Mouse (Mus musculus) forebrain, embryonic 11.5 days (tissue): ENCODE results near the gene Tjp3. TPM values are rescaled to one million over a fixed set of nuclear protein-coding genes. Genes with fewer than 3 reads are reported as not detected.
A peak's percentile ranks its signal among the peaks of the same experiment; 100 is the strongest.

Source experiments
- ATAC-seq: fragments of 200-750 bp; cut with Nextera tagmentation; replicated peaks from 2 replicates; pipeline ENCODE4 v1.8.0; 2017; ENCODE audit warnings: moderate TSS enrichment; ENCODE audit not compliant: low FRiP score
- DNase-seq: peaks from one replicate; pipeline ENCODE4 v3.0.0-alpha.2; 2017; ENCODE audit warnings: low spot score
- H3K27ac ChIP-seq: fragments of 300-500 bp; sonication (generic); 2 replicates; pipeline ENCODE4 v1.5.1; 2014; ENCODE audit warnings: low read depth, low read length
- H3K27me3 ChIP-seq: fragments of 300-500 bp; sonication (generic); 2 replicates; pipeline ENCODE4 v1.6.1; 2014; ENCODE audit warnings: mild to moderate bottlenecking, low read length, mixed read lengths; ENCODE audit not compliant: control insufficient read depth, insufficient read depth
- H3K36me3 ChIP-seq: fragments of 300-500 bp; sonication (generic); 2 replicates; pipeline ENCODE4 v1.6.1; 2014; ENCODE audit warnings: mild to moderate bottlenecking, low read length, moderate library complexity, mixed read lengths; ENCODE audit not compliant: control insufficient read depth, insufficient read depth
- H3K4me1 ChIP-seq: fragments of 300-500 bp; sonication (generic); replicated peaks from 2 replicates; pipeline ENCODE4 v1.6.1; 2014; ENCODE audit warnings: low read length, mixed read lengths; ENCODE audit not compliant: control insufficient read depth, insufficient read depth
- H3K4me2 ChIP-seq: fragments of 300-500 bp; sonication (generic); 2 replicates; pipeline ENCODE4 v1.6.1; 2014; ENCODE audit warnings: low read depth, mild to moderate bottlenecking, low read length, moderate library complexity, mixed read lengths; ENCODE audit not compliant: severe bottlenecking
- H3K4me3 ChIP-seq: fragments of 300-500 bp; sonication (generic); 2 replicates; pipeline ENCODE4 v1.5.1; 2014; ENCODE audit warnings: low read depth, low read length
- H3K9ac ChIP-seq: fragments of 300-500 bp; sonication (generic); 2 replicates; pipeline ENCODE4 v1.6.1; 2014; ENCODE audit warnings: low read length
- H3K9me3 ChIP-seq: fragments of 300-500 bp; sonication (generic); 2 replicates; pipeline ENCODE4 v1.6.1; 2016; ENCODE audit warnings: low read length, mixed read lengths; ENCODE audit not compliant: control insufficient read depth
- WGBS: fragments of 180-500 bp; shearing (Covaris S2); extraction: QIAGEN DNeasy Blood & Tissue Kit; methylation state at CpG from one replicate; pipeline ENCODE4 v1.1.7; 2014; 5-methylcytosine and 5-hydroxymethylcytosine counted together
- polyA plus RNA-seq: library from polyadenylated mRNA; unstranded; fragments of >200 nt; fragmentation: Nextera tagmentation; extraction: Ambion mirVana; gene quantifications from 2 replicates; pipeline ENCODE4 v1.2.1, GENCODE M21; 2014

Gene Tjp3
- polyA plus RNA-seq, 1 experiment from 2014 or later = 11.9 TPM

- Histone ChIP-seq H3K9me3 (no peaks in the 10 kb centered on the region), H3K27ac (no peak overlapping the region), H3K4me1 (no peaks in the 10 kb centered on the region; the same call in 1 of the 2 replicates), H3K4me2 (no peak overlapping the region), H3K27me3 (no peaks in the 10 kb centered on the region), H3K9ac (no peak overlapping the region), H3K36me3 (peaks cover 13% of the 10 kb centered on the region), H3K4me3 (no peak overlapping the region)
- 83% methylated on average over 7 of the region's 7 CpGs for WGBS
- ATAC-seq = no peak
- DNase-seq = no peak
Observed at GRCm38 (mm10) chr10:81303761-81304160, 12.4 kb upstream of the Tjp3 start.

DNA sequence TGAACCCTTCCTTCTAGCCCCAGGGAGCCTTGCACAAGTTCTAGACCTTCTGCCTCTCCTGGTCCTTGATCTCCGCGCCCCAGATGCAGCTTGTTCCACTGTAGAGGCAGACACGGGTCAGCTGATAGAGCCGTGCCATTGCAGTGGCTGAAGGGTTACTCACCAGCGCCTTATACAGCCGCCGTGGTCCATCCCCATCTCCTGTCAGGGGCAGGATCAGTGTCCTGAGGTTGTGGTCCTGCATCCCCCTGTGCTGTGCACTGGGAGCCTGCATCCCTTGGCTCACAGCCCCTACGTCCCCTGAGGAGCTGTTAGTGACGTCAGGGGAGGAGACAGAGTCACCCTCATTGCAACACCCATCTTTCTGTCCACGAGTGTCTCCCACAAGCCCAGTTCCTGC, 11.9 kb upstream of the Tjp3 start:
- no peak for DNase-seq
- 78% methylated on average over 10 of the region's 10 CpGs for WGBS
- Histone ChIP-seq H3K36me3 (peaks cover 13% of the 10 kb centered on the region), H3K9me3 (no peaks in the 10 kb centered on the region), H3K27ac (no peak overlapping the region), H3K4me3 (no peak overlapping the region), H3K4me2 (no peak overlapping the region), H3K27me3 (no peaks in the 10 kb centered on the region), H3K4me1 (no peaks in the 10 kb centered on the region; the same call in 1 of the 2 replicates), H3K9ac (no peak overlapping the region)
- ATAC-seq = no peak

- H3K4me3 ChIP-seq = no peak overlapping the region
- H3K4me2 ChIP-seq = no peak overlapping the region
Observed at GRCm38 (mm10) chr10:81302781-81303218, 11.4 kb upstream of the Tjp3 start.

DNA sequence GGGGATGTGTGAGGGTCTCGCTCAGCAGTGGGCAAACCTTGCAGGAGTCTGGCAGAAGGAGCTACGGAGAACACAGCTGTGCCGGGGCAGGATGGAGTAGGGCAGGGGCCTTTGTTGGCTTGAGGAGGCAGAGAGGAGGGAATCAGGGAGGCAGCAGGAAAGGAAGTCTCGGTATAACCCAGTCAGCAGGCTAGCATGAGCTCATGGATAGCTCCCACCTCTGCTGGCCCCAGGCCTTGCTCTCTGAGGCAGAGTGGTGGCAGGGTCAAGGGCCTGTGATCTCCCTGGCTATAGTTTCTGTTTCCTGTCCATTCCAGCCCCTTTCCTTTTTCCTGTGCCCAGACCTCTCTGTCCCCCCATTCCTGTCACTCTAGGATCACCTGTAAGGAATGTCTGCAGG, 10.9 kb upstream of the Tjp3 start:
- no peak overlapping the region for H3K4me3 ChIP-seq
- H3K36me3 ChIP-seq = peaks cover 5% of the 10 kb centered on the region; the same call in 1 of the 2 replicates
- H3K4me2 ChIP-seq = no peak overlapping the region
- H3K9ac ChIP-seq = 0 out of 2 replicates have a peak overlapping the region, but pooled peaks have one; percentile 6
- WGBS = 76% methylated on average over 4 of the region's 4 CpGs
- H3K27ac ChIP-seq = no peak overlapping the region
- no peaks in the 10 kb centered on the region for H3K9me3 ChIP-seq
- ATAC-seq = no peak
- H3K4me1 ChIP-seq = peaks cover under 1% of the 10 kb centered on the region; the same call in 1 of the 2 replicates
- DNase-seq = no peak
- no peaks in the 10 kb centered on the region for H3K27me3 ChIP-seq

More at GRCm38 (mm10) chr10:81302781-81303218, 11.4 kb upstream of the Tjp3 start:
- ATAC-seq = no peak
- peaks cover 8% of the 10 kb centered on the region; the same call in 1 of the 2 replicates for H3K36me3 ChIP-seq
- no peaks in the 10 kb centered on the region; the same call in 1 of the 2 replicates for H3K4me1 ChIP-seq
- no peak overlapping the region for H3K9ac ChIP-seq
- 82% methylated on average over 14 of the region's 14 CpGs for WGBS
- no peak overlapping the region for H3K27ac ChIP-seq
- DNase-seq = no peak
- no peaks in the 10 kb centered on the region for H3K9me3 ChIP-seq
- H3K27me3 ChIP-seq = no peaks in the 10 kb centered on the region

GRCm38 (mm10) chr10:81301321-81301720, 9.9 kb upstream of the Tjp3 start:
- 85% methylated on average over 9 of the region's 9 CpGs for WGBS
- peaks cover 2% of the 10 kb centered on the region; the same call in 1 of the 2 replicates for H3K4me1 ChIP-seq

GRCm38 (mm10) chr10:81300352-81300907, 9.0 kb upstream of the Tjp3 start:
- Histone ChIP-seq H3K4me1 (peaks cover 2% of the 10 kb centered on the region; the same call in 1 of the 2 replicates), H3K9ac (no peak overlapping the region), H3K4me2 (no peak overlapping the region), H3K4me3 (no peak overlapping the region), H3K36me3 (no peaks in the 10 kb centered on the region), H3K9me3 (no peaks in the 10 kb centered on the region), H3K27me3 (no peaks in the 10 kb centered on the region), H3K27ac (no peak overlapping the region)
- DNase-seq = no peak
- WGBS = 86% methylated on average over 9 of the region's 9 CpGs
- no peak for ATAC-seq

More at GRCm38 (mm10) chr10:81301321-81301720, 9.9 kb upstream of the Tjp3 start:
- Histone ChIP-seq H3K27ac (no peak overlapping the region), H3K9me3 (no peaks in the 10 kb centered on the region), H3K4me3 (no peak overlapping the region), H3K9ac (no peak overlapping the region), H3K27me3 (no peaks in the 10 kb centered on the region), H3K36me3 (no peaks in the 10 kb centered on the region), H3K4me2 (no peak overlapping the region)
- DNase-seq (no peak), ATAC-seq (no peak)

DNA sequence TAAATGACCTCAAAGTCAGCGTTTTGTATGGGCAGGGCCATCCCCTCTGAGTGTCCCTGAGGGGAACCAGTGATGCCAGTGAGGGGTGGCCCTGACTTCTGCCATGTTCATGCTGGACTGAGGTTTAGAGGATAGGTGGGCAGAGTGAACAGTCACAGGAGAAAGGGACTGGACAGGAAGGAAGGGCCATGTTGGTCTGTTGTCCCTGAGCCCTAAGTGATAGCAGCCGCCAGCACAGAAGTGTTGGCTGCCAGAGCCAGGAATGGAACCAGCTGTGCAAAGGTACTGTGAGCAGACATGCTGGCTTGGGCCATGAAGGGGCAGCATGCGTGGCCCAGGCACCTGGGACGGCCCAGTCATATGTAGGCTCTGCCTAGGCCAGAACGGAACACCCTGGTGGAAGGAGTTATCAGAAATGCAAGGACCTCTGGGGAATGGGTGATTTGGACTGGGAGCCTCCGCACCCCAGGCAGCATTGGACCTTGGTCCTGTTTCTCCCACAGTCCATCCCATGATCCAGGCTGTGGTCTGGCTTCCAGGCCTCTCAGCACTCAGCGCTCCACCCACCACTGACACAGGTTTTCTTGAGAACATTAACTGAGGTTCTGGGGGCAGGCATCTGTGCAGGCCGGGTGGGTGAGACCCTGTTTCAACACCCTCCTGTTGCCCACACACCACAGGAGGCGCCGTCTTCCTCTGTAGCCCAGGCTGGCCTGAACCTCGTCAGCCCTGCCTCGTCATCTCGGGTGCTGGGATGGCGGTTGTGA, 8.4 kb upstream of the Tjp3 start:
- peaks cover 4% of the 10 kb centered on the region; the same call in 1 of the 2 replicates for H3K4me1 ChIP-seq
- H3K4me2 ChIP-seq = no peak overlapping the region
- no peak overlapping the region for H3K4me3 ChIP-seq
- H3K9ac ChIP-seq = no peak overlapping the region
- H3K27me3 ChIP-seq = no peaks in the 10 kb centered on the region
- WGBS = 92% methylated on average over 14 of the region's 14 CpGs
- H3K9me3 ChIP-seq = no peaks in the 10 kb centered on the region
- H3K27ac ChIP-seq = no peak overlapping the region
- no peaks in the 10 kb centered on the region for H3K36me3 ChIP-seq
- no peak for ATAC-seq
- DNase-seq = no peak

GRCm38 (mm10) chr10:81298369-81299100, 7.2 kb upstream of the Tjp3 start:
- Histone ChIP-seq H3K27ac (no peak overlapping the region), H3K9ac (no peak overlapping the region), H3K36me3 (no peaks in the 10 kb centered on the region), H3K4me3 (no peak overlapping the region), H3K9me3 (no peaks in the 10 kb centered on the region), H3K27me3 (no peaks in the 10 kb centered on the region), H3K4me1 (peaks cover 16% of the 10 kb centered on the region; the same call in 1 of the 2 replicates), H3K4me2 (no peak overlapping the region)
- ATAC-seq = no peak
- no peak for DNase-seq
- WGBS = 96% methylated on average over 17 of the region's 17 CpGs
